Mouse (Mus musculus) kidney, embryonic 14.5 days (tissue): ENCODE measurements at regions not wholly inside any gene's neighbourhood (a gene's known extent, or its start where the extent isn't known, plus 50 kb on each side); places are given as distances from the start of the nearest gene placed in this dataset.

Experiments used
- ATAC-seq: fragments of 200-750 bp; cut with Nextera tagmentation; 2 replicates; pipeline ENCODE4 v1.8.0; 2017; ENCODE audit warnings: moderate number of reproducible peaks, mild to moderate bottlenecking, moderate TSS enrichment, moderate library complexity; ENCODE audit not compliant: low FRiP score, low TSS enrichment
- H3K27ac ChIP-seq: fragments of 300-500 bp; sonication (generic); 2 replicates; pipeline ENCODE4 v1.5.1; 2014; ENCODE audit warnings: low read depth, mild to moderate bottlenecking, low read length, moderate library complexity, mixed read lengths
- H3K27me3 ChIP-seq: fragments of 300-500 bp; sonication (generic); 2 replicates; pipeline ENCODE4 v1.6.1; 2014; ENCODE audit warnings: mild to moderate bottlenecking, low read length; ENCODE audit not compliant: control insufficient read depth, insufficient read depth
- H3K36me3 ChIP-seq: fragments of 300-500 bp; sonication (generic); 2 replicates; pipeline ENCODE4 v1.6.1; 2014; ENCODE audit warnings: low read length, mixed read lengths; ENCODE audit not compliant: control insufficient read depth, insufficient read depth
- H3K4me1 ChIP-seq: fragments of 300-500 bp; sonication (generic); 2 replicates; pipeline ENCODE4 v1.6.1; 2014; ENCODE audit warnings: low read length, mixed read lengths; ENCODE audit not compliant: control insufficient read depth, insufficient read depth
- H3K4me2 ChIP-seq: fragments of 300-500 bp; sonication (generic); replicated peaks from 2 replicates; pipeline ENCODE4 v1.6.1; 2014; ENCODE audit warnings: low read depth, mild to moderate bottlenecking, low read length
- H3K4me3 ChIP-seq: fragments of 300-500 bp; sonication (generic); 2 replicates; pipeline ENCODE4 v1.5.1; 2014; ENCODE audit warnings: mild to moderate bottlenecking, low read length
- H3K9ac ChIP-seq: fragments of 300-500 bp; sonication (generic); 2 replicates; pipeline ENCODE4 v1.6.1; 2014; ENCODE audit warnings: low read depth, mild to moderate bottlenecking, low read length, moderate library complexity
- H3K9me3 ChIP-seq: fragments of 300-500 bp; sonication (generic); 2 replicates; pipeline ENCODE4 v1.6.1; 2016; ENCODE audit warnings: low read length; ENCODE audit not compliant: control insufficient read depth
- WGBS: fragments of 180-500 bp; shearing (Covaris S2); extraction: QIAGEN DNeasy Blood & Tissue Kit; methylation state at CpG from one replicate; pipeline ENCODE4 v1.1.7; 2014; 5-methylcytosine and 5-hydroxymethylcytosine counted together

GRCm38 (mm10) chr6:148514124-148514523 lies 69.9 kb upstream of the Tmtc1 start:
- no peak for ATAC-seq
- no peak overlapping the region for H3K4me3 ChIP-seq
- no peak overlapping the region for H3K4me2 ChIP-seq
- H3K4me1 ChIP-seq: no peaks in the 10 kb centered on the region
- no peak overlapping the region for H3K9ac ChIP-seq
- WGBS: 83% methylated on average over 6 of the region's 6 CpGs
- no peaks in the 10 kb centered on the region for H3K9me3 ChIP-seq
- no peak overlapping the region for H3K27ac ChIP-seq
- no peaks in the 10 kb centered on the region for H3K36me3 ChIP-seq
- no peaks in the 10 kb centered on the region for H3K27me3 ChIP-seq

GRCm38 (mm10) chr6:148513134-148513533 lies 68.9 kb upstream of the Tmtc1 start:
- 38% methylated on average over 2 of the region's 2 CpGs for WGBS
- Histone ChIP-seq H3K9ac (no peak overlapping the region), H3K27ac (no peak overlapping the region), H3K4me1 (no peaks in the 10 kb centered on the region), H3K4me3 (no peak overlapping the region), H3K36me3 (no peaks in the 10 kb centered on the region), H3K4me2 (no peak overlapping the region), H3K9me3 (no peaks in the 10 kb centered on the region), H3K27me3 (no peaks in the 10 kb centered on the region)
- ATAC-seq: no peak

- no peaks in the 10 kb centered on the region for H3K4me1 ChIP-seq
- H3K27ac ChIP-seq: no peak overlapping the region
- H3K27me3 ChIP-seq: no peaks in the 10 kb centered on the region
- no peak overlapping the region for H3K9ac ChIP-seq
- no peak for ATAC-seq
- no peak overlapping the region for H3K4me3 ChIP-seq
- no peak overlapping the region for H3K4me2 ChIP-seq
- no peaks in the 10 kb centered on the region for H3K36me3 ChIP-seq
- WGBS: 89% methylated on average over 2 of the region's 2 CpGs
- no peaks in the 10 kb centered on the region for H3K9me3 ChIP-seq
These were observed 61.1 kb upstream of the Tmtc1 start for GRCm38 (mm10) chr6:148505325-148505724.

DNA sequence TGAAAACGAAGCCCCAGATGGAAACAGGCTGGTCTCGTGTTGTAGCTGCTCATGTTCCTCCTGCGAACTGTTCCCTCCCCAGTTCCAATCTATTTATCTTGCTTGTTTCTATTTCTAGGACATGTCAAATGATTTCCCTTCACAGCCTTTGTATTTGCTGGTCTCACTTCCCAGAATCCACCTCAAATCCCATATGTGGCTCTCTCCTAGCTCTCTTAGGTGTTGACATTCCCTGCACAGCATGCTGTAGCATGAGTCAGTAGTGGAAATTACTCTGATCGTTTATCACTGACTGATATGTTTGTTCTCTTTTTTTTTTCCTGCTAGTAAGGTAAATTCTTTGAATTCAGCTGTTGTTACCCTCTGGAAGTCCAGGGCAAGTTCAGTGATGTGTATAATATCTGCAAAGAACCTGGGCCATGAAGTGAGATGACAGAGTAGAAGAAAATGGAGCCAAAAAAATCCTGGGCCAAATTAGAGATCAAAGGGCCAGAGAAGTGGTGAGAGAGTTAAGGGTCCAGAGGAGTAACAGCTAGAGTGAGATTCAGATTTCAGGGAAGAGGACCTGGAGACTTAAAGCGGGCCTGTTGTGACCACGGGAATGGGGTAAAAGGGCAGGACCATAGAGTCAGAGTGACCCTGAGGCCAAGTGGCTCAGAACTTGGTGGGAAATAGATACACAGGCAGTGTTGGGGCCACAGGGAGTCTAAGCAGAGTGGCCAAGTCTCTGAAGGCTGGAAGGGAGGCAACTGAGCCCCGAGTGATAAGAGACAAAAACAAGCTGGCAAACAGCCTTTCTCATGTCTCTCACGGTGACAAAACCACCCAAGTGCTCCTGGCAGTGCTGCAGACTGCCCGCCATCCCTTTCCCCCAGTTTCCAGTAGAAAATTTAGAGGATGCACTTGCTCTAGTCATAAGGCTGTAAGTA lies 56.3 kb upstream of the Tmtc1 start:
- no peak overlapping the region for H3K27ac ChIP-seq
- 34% methylated on average over 9 of the region's 9 CpGs for WGBS

More for the DNA sequence above, 56.3 kb upstream of the Tmtc1 start:
- no peaks in the 10 kb centered on the region for H3K36me3 ChIP-seq
- no peak overlapping the region for H3K4me3 ChIP-seq
- no peaks in the 10 kb centered on the region for H3K9me3 ChIP-seq
- H3K27me3 ChIP-seq: no peaks in the 10 kb centered on the region
- H3K4me2 ChIP-seq: no peak overlapping the region
- no peak overlapping the region for H3K9ac ChIP-seq
- no peaks in the 10 kb centered on the region for H3K4me1 ChIP-seq
- no peak for ATAC-seq
